Mouse (Mus musculus) common myeloid progenitor, adult 5-6 weeks (primary cell): Measurements from ENCODE around the gene Slc4a7. TPM values are rescaled to one million over a fixed set of nuclear protein-coding genes. Genes with fewer than 3 reads are reported as not detected.

Experiments
- ATAC-seq: replicated peaks from 2 replicates; pipeline ENCODE4 v1.8.0; 2016; ENCODE audit warnings: low read depth, mild to moderate bottlenecking, moderate TSS enrichment, inconsistent platforms; ENCODE audit not compliant: poor library complexity, severe bottlenecking
- total RNA-seq: library from RNA; stranded (forward); fragments of 200-1000, 187-1606 nt; gene quantifications from 2 replicates; pipeline ENCODE4 v1.2.3, GENCODE M21; 2017

The Slc4a7 gene
- 37.7 and 51.4 TPM in 2 replicates for total RNA-seq

- no peak for ATAC-seq
Measured at GRCm38 (mm10) chr14:14701710-14702329, at the start of gene Slc4a7. TSS of gene Slc4a7 (plus strand) at chr14:14702279.

- ATAC-seq: no peak
Measured at GRCm38 (mm10) chr14:14670597-14670996, 31.5 kb upstream of the Slc4a7 start.

- peak; percentile 60; the same call in 1 of the 2 replicates for ATAC-seq
Measured at GRCm38 (mm10) chr14:14681611-14682010, 20.5 kb upstream of the Slc4a7 start.

- ATAC-seq: peak; percentile 78
Measured at GRCm38 (mm10) chr14:14684771-14685170, 17.3 kb upstream of the Slc4a7 start.

GRCm38 (mm10) chr14:14686101-14686551 is 16.0 kb upstream of the Slc4a7 start:
- ATAC-seq: peak; percentile 45; the same call in 1 of the 2 replicates

- ATAC-seq: no peak
Measured at GRCm38 (mm10) chr14:14687258-14687890, 14.7 kb upstream of the Slc4a7 start.

- ATAC-seq: peak; percentile 94
Measured at GRCm38 (mm10) chr14:14702399-14703345, 593 bp downstream of the Slc4a7 start.

GRCm38 (mm10) chr14:14703346-14703871 is 1.3 kb downstream of the Slc4a7 start:
- peak; percentile 6; the same call in 1 of the 2 replicates for ATAC-seq

- ATAC-seq: no peak
Measured at GRCm38 (mm10) chr14:14704651-14705050, 2.6 kb downstream of the Slc4a7 start.

- ATAC-seq: no peak
Measured at GRCm38 (mm10) chr14:14705126-14705525, 3.0 kb downstream of the Slc4a7 start.

GRCm38 (mm10) chr14:14706381-14706780 is 4.3 kb downstream of the Slc4a7 start:
- peak; percentile 16 for ATAC-seq

GRCm38 (mm10) chr14:14707061-14707460 is 5.0 kb downstream of the Slc4a7 start:
- no peak for ATAC-seq

GRCm38 (mm10) chr14:14709021-14709420 is 6.9 kb downstream of the Slc4a7 start:
- ATAC-seq: no peak

GRCm38 (mm10) chr14:14714130-14714529 is 12.1 kb downstream of the Slc4a7 start:
- ATAC-seq: peak; percentile 35; the same call in 1 of the 2 replicates

- ATAC-seq: peak; percentile 39; the same call in 1 of the 2 replicates
Measured at GRCm38 (mm10) chr14:14715794-14716193, 13.7 kb downstream of the Slc4a7 start.

- peak; percentile 79 for ATAC-seq
Measured at GRCm38 (mm10) chr14:14716843-14717242, 14.8 kb downstream of the Slc4a7 start.

GRCm38 (mm10) chr14:14718556-14718955 is 16.5 kb downstream of the Slc4a7 start:
- no peak for ATAC-seq

- ATAC-seq: no peak
Measured at GRCm38 (mm10) chr14:14781169-14781568, 79.1 kb downstream of the Slc4a7 start.

- ATAC-seq: no peak
Measured at GRCm38 (mm10) chr14:14784223-14784622, 82.1 kb downstream of the Slc4a7 start.

- 0 out of 2 replicates have a peak, but pooled peaks have one; percentile 36 for ATAC-seq
Measured at GRCm38 (mm10) chr14:14786979-14787378, 84.9 kb downstream of the Slc4a7 start.
